Mouse (Mus musculus): ENCODE measurements at regions not wholly inside any gene's neighbourhood (a gene's known extent, or its start where the extent isn't known, plus 50 kb on each side); places are given as distances from the start of the nearest gene placed in this dataset.

GRCm38 (mm10) chr9:113199241-113199640 is 508.8 kb downstream of the Pdcd6ip start:
- no peak for TF ChIP-seq CTCF (conservative IDR thresholded peaks at IDR 0.05; ENCODE audit: low read length)
- TF ChIP-seq POU5F1 (IDR thresholded peaks at IDR 0.05; ENCODE audit: borderline replicate concordance, low read length) = no peak

Measured in E14TG2a.4 (cell line).